Mouse (Mus musculus) E14TG2a.4 (cell line): Measurements from ENCODE around the gene Pdzd2.

Source experiments
- CTCF ChIP-seq: conservative IDR thresholded peaks from 2 replicates; pipeline ENCODE4 v1.5.1; 2014; ENCODE audit warnings: low read length
- POU5F1 ChIP-seq: IDR thresholded peaks from 2 replicates; pipeline ENCODE4 v1.6.1; 2014; ENCODE audit warnings: low read length, borderline replicate concordance

GRCm38 (mm10) chr15:12714322-12714721 lies 25.4 kb downstream of the Pdzd2 start:
- TF ChIP-seq CTCF (no peak), POU5F1 (no peak)
